Mouse (Mus musculus) cerebellum, postnatal 14 days (tissue): ENCODE results near the gene Man1c1.
A peak's percentile ranks its signal among the peaks of the same experiment; 100 is the strongest.

Source experiments
- DNase-seq, 2 experiments: peaks; one replicate each; pipeline ENCODE4 v3.0.0; 2021; ENCODE audit warnings: mixed read lengths in 2 of 2

Man1c1 gene

DNA sequence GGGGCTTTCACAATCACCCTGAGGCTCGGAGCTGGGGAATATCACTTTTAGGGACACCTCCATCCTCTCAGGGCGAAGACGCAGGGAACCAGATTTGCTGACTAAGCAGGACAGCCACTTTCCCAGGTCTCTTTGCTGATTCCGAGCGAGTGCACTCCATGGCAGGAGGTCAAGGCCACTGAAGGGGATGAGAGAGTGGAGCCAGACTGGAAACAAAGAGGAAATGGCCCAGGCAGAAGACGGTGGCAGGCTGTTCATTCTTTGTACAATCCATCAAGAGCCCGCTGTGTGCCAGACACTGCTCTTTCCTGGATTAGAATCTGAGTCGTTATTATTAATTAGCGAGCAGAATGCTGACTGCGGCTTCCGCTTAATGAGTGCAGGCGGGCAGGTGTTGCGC, 70.1 kb downstream of the Man1c1 start:
- peak in 1 of 2 experiments; percentile 67 for DNase-seq

DNA sequence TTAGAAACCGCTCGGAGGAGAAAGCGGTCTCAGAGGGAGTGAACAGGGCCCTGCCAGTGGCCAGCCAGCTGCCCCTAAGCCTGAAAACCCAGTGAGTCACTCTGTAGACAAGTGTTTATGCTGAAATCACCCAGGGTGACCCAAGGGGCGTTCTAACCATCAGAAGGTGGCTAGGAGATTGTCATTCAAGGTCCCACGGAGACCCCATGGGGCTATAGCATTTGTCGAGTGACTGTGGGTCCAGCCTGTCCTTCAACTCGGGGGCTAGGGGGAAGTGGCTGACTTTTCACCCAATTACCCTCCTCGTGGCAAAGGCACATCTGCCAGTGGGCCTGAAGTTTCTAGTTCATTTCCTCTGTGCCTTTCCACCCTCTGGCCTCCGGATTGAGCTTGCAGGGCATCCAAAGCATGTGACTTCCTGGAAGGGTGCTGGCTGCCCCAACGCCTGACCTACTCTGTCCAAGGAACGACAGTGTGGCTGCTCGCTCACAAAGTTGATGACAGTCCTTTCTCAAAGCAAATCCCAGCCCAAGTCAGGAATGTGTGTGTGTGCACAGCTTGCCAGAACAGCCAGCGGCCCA, 71.9 kb downstream of the Man1c1 start:
- no peak for DNase-seq

DNA sequence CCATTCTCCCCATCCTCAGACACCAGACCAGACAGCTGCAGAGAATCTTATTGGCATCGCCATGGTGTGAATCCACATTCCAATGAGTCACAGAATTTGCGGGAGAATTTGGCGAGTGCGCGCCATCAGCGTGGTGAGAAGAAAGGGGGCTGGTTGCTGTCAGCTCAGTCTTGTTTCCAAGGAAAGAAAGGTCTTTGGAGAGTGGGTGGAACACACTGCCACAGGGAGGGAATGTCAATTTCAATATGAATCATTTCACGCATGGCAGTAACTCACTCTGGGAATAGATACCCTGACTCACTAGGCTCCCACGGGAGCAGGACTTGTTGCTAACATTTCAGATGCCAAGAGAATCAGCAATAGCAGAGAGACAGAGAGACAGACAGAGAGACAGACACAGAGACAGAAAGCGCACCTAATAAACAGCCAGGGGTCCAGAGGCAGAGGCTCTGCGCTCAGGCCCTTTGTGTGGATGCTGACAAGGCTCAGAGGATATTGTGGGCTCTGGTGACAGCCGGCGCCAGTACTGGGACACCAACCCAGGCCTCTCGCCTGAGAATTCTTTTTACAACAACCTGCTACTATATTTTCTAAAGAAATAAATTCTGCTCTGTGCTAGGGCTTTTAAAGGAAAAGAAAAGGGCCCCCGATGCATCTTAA, 72.5 kb downstream of the Man1c1 start:
- no peak for DNase-seq

DNA sequence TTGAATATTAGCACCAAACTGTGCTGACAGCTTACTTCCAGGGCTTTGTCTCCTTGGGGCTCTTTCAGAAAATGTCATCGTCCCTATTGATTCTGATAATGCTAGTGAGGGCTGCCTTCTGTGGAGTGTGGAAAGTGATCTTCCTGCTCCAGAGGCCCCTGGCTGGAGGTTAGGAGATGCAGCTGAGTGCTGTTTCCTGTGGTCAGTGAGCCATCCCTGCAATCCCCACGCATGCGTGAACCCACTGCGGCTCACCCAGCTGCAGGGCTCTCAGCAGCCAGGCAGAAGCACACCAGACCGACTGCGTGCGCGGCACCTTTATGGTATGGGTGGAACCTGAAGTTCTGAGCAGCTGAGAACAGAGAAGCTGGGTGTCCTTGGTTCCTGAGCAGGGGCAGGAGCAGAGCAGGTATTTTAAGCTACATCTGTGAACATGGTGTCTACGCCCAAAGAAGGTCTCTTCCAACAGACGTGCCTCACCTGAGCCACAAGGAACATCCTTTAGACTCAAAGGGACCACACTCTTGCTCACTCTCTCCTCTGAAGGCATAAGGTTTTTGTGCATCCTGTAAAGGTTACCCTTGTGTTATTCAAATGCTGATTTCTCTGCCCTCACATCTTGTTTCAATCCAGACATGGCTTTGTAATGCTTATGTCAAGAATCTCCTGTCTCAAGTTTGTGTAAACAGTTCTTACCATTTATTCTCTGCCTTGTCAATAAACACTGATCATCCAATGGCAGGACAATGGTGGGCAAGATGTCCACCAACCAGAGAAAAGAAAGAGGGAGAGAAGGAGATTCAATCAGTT, 75.3 kb downstream of the Man1c1 start:
- no peak for DNase-seq

DNA sequence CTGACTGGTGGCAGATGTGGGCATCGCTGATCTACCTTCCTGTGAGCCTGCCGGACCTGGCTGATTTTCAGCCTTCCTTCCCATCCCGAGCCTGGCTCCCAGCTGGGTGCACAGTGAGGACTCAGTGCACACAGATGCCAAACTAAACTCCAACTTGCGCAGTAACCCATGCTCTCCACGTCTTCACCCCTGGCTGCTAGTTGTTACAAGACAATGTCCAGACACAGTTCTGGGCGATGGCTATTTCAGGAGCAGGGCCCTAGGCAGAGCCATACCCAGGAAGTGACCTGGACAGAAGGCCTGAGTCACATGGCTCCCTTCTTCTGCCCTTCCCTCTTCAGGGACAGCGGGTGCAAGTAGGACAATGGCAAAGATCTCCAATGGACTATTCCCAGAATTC, 76.0 kb downstream of the Man1c1 start:
- no peak for DNase-seq

DNA sequence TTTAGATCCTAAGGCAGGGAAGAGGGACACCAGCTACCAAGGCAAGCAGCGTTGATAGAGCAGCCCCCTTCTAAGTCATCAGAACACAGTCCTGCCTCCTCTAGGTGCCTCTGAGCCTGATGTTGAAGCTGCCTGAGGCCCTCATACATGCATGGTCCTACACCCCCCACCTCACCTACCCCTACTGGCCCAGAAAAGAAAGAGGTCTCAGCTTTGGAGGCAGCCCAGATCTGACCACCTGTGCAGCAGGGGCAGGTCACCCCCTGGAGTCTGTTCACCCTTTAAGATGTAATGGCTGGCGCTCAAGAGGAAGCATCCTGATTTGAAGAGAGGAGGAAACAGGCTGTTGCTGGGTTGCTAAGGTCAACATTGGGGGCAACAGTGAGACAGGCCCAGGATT, 77.2 kb downstream of the Man1c1 start:
- DNase-seq: no peak

DNA sequence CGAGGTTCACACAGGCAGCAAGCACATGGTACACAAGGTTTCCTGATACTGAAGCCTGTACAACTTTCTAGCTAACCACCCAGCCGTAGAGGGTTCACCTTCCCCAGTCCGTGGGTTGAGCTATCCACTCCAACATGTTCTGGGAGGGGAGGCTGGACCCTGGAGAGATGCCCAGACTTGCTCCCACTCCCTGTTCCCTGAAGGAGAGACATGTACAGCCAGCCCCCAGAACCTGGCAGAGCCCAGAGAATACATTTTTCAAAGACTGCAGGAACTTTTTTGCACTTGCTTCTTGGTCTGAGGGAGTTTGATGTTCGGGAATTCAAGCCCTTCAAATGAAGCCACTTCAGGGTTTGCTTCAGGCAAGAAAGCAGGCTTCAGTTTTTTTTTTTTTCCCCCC, 77.7 kb downstream of the Man1c1 start:
- DNase-seq: no peak

DNA sequence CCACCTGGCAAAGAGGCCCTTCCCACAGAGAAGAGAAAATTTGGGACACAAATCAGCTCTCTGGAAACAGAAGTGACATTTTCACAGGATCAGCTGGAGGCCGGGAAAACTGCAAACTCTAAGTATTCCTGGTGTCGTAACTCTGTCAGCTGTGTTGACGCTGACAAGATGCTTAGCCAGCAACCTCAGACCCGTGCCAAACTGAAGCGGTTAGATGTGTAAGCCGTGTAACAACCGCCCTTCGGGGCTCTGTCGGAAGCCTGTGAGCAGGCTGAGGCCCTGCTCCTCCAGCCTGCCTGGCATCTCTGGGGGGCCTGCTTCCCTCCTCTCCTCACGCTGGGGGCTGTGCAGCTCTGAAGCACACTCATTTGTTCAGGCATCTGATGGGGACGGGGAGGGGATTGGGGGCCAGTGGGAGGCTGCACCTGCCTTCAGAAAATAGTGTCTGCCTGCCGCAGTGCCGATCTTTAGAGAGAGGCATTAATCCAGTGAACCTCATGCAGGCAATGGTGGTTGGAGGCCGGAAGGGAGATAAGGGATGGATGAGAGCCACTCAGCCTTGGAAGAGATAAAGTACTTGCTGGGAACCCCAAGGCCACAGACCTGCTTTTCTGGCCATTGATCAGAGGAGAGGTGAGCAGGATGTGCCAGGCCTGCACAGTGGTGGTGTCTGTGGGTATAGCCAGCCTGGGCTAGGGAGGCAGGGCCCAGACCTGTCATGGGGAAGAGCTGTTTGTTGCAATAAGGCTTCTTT, 79.8 kb downstream of the Man1c1 start:
- no peak for DNase-seq

DNA sequence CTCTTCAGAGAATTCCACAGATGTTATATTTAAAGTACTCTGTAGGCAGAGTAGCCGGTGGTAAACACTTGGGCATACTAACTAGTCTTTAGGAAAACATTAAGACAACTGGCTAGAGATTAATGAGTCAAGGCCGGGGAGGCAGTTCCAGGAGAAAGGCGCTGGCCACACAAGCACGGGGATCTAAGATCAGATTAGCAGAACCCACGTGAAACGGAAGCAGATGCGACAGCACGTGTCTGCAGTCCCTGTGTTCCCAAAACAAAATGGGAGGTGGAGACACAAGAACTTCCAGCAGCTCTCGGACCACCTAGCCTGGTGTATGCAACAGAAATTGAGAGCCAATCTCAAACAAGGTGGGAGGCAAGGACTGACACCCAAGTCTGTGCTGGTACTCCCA, 82.4 kb downstream of the Man1c1 start:
- no peak for DNase-seq

DNA sequence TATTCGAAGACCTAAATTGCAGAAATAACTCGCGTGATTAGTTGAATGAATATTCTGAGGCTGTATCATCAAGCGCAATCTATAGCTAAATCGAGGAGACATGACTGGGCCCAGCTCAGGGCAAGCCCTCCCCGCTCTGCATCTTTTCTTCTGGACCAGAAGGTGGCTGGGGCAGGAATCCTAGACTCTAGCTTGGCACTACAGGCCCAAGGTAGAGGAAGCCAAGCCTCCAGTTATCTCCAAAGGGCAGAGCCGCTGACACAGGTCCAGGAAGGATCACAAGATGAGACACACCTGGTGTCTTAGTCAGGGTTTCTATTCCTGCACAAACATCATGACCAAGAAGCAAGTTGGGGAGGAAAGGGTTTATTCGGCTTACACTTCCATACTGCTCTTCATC, 83.8 kb downstream of the Man1c1 start:
- DNase-seq: peak in 1 of 2 experiments; percentile 43

DNA sequence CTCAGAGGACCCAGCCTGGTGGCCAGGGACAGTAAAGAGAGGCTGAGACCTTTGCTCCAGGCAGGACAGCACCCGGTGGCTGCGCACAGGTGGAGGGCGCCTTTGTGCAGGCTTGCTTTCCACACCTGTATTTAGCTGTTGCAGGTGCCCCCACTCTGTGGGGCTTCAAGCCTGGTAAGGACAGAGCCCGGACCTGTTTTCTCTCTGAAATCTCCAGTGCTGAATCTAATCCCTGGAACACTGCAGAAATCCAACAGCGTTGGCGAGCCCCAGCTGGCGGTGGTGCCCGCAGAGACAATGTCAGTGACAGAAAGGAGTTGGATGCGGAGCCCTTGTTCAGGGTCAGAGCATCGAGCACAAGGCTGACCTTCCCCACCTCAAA, 84.6 kb downstream of the Man1c1 start:
- peak in 1 of 2 experiments; percentile 39 for DNase-seq

DNA sequence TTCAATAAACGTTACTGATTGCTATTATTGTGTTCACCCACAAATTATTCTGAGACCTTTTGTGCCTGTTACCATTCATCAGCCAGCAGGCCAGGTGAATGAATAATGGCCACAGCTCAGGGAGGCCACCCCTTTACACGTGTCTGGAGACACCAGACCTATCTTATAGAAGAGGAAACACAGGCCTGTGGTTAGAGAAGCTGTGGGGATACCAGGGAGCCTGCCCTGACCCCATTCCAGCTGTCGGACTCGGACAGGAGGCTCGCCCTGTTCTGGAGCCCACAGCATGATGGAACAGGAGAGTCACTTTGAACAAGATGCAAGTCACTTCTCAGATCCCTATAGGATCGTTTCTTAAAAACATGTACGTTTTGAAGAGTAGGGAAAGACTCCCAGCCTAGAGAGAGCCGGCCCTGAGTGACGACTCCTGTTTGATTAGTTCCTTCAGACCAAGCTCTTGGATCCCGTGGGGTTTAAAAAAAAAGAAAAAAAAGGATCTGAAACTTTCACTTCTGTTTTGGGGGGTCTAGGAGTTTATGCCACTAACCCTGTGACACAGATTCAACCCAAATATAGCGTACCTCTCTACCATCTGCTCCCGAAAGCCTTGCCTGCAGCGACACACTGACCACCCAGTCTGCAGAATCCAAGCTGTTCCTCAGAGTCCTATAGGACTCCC, 85.1 kb downstream of the Man1c1 start:
- no peak for DNase-seq

DNA sequence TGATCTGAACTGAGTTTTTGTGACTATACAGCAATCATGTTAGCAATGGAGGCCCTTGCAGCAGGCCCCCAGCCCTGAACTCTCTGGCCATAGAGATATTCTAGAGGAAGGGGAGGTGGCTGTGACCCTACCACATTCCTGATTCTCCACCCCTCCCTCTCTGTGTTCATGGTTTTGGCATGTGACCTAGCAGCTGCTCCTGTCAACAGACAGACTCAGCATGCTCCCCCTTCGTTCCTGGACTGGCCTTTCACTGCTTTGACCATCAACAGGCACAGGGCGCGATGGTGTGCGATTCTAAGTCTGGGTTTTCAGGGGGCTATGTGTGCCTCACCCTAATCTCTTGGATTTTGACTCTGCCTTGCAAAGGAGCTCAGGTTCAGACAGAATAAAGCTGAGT, 86.3 kb downstream of the Man1c1 start:
- no peak for DNase-seq

DNA sequence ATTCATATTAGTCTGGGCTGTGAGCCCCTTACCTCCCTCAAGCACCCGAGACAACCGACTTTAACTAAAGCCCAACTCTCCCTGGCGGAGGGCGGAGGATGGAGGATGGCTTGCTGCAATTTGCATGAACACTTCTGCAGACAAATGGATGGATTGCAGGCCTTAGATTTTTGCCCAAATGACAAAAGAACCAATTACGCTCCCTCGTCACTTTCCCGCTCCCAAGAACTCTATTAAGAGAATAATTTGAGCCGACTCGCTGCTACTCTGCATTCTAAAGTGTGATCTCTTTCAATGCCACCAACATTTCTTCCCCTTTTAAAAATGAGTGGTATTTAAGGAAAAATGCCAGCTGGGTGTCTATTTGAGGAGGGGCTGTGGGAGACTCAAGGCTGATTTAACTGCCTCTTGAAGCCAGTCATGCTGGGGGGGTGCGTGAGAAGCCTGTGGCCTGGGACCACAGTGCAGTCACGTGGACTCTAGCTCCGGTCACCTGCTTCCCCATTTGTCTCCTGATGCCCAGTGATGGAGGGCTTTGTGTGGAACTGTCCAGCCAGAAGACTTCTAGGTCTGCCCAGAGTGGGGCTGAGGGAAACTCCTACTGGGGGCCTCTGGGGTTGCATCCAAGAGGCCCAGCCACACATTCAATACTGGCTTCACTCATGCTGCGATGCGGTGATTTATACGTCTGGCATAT, 88.0 kb downstream of the Man1c1 start:
- no peak for DNase-seq

DNA sequence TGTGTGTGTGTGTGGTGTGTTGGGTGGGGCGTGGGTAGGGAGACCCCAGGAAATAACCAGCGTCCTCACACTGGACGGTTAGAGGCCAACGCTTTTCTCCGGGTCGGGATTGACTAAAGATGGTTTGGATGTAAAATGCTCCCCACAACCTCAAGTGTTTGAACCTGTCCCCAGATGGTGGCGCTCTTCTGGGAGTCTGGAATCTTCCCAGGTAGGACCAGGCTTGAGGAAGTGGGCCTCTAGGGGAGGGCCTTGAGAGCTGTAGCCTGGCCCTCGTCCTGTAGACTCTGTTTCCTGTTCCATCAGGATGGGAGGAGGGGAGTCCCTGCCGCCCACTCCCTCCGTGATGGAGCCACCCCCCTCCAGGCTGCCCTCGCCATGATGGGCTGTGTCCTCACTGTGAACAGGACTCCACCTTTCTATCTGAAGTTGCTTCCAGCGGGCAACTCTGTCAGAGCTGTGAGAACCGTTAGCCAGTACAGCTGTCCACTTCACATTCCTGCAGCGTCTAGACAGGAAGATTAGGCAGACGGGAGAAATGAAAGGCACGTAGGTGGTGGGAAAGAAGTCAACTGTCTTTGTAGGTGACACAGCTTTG, 91.9 kb downstream of the Man1c1 start:
- no peak for DNase-seq

DNA sequence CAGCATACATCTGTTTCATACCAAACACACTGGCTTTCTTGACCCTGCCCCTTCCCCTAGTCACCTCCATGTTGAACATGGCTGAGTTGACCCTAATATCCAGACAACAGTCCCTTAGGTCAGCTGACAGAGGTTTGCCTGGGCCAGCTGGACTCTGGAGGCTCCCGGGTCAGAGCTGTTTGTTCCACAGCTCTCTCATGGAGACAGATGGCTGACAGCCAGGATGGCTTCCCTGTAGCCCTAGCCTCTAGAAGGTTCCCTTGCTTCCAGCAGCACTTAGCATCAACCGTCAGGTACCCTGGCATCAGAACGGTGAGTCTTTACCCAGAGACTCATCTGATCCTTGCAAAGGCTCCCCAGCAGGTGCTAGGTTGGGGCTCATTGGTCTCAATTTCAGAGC, 93.5 kb downstream of the Man1c1 start:
- DNase-seq: peak; percentile 46 to 56

DNA sequence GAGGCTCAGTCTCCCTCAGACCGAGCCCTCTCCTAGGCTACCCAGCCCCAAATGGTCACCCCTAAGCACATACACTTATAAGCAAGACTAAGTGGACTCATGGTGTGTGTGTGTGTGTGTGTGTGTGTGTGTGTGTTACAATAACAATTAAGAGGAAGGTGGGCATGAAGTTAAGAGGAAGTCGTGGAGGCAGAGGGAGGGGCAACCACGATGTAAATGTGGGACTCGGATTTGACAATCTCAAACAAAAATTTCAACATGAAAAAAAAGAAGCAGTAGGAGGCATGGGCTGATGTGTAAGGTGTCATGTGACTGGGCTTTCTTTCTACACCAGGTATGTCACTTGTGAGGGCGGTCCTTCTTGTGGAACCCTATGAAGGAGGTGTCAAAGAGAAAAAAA, 96.4 kb downstream of the Man1c1 start:
- DNase-seq: no peak

DNA sequence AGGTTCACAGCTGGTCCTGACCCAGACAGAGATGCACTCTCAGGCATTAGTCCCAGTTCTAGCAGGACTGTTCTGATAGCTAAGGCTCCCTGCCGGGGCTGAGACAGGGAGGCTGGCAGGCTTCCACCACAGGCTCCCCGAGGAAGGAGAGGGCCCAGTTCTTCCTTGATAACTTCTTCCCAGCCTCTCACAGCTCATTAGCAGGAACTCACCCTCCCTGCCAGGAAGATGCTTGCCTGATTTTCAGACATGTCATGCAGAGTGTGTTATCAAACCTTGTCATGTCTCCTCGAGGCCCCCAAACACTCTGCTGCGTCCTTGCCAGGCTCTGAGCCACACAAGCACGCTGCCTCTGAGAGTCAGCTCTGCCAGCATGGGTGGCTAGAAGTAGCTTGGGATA, 98.0 kb downstream of the Man1c1 start:
- DNase-seq: peak in 1 of 2 experiments; percentile 42

DNA sequence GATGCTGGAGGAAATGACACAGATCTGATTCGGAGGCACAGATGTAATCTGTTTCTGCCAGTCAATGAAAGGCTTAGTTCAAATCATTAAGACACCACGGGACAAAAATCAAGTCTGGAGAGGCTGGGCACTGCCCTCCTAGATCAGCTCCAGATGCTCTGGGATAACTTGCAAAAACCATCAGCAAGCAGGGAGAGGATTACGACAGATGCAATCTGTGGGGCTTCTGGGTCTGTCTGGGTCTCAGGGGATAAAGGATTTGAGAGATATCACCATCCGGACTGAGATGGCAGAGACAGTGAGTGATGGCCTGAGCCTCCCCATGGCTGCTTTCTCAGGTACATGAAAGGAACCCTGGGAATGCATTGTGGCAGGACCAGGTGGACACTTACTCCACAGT, 99.6 kb downstream of the Man1c1 start:
- DNase-seq: no peak

DNA sequence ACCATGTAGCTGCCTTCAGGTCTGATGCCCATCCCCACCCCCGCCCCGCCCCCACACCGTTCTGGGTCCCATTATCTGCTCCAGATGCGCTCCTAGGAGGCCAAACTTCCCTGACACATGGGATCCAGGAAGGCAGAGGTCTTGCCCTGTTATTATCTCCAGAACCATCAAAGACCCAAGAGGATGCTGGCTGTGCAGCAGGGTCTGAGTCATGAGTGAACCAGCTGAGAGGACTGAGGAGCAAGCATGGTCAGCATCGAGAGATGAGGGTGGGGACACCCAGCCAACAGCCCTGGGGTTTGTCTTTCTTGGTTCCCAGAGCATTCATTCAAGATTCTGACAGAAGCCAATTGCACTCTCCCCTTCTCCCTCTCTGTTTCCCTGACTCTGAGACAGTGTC, 100.5 kb downstream of the Man1c1 start:
- DNase-seq: no peak

DNA sequence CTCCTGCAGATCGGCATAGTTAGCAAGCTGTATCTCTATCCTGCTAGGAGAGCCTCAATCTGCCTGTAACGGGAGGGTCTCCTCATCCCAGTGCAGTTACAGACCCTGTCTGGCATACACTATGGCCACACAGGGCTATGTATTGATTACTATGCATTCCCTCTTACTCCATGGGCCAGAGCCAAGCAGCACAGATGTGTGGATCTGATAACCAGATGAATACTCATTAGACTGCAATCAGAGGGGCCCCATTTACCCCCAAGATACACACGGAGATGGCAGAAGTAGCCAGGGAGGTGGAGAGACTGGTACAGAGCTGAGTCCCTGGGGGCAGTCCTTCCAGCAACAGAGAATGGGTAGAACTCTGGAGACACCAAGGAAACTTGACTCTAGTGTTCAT, 101.5 kb downstream of the Man1c1 start:
- DNase-seq: no peak

DNA sequence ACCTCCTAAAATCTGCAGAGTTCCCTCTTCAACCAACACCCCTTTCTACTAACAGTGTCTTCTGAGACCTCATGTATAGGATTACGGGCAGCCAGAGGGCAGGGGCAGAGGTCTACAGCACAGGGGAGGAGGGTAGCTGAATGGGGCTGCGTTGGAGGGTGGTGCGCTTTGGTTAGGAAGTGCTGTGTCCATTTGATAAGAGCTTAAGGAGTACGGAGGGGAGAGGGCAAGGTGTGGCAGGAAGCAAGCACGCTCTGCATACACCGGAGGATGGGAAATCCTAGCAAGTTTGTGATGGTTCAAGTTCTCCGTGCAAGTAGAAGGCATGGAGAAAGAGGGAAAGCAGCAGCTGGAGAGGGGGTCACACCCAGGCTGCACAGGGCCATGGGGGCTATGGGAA, 102.1 kb downstream of the Man1c1 start:
- no peak for DNase-seq
